Mouse (Mus musculus): ENCODE data around the gene Spire2.

The Spire2 gene

GRCm38 (mm10) chr8:123333091-123333587, 626 bp downstream of the Spire2 start:
- no peak for DNase-seq (ENCODE audit: extremely low spot score, low read depth, low spot score)

- no peak for DNase-seq (ENCODE audit: extremely low spot score, low read depth, low spot score)
These were observed 1.4 kb downstream of the Spire2 start for GRCm38 (mm10) chr8:123333864-123334263.

- no peak for DNase-seq (ENCODE audit: extremely low spot score, low read depth, low spot score)
These were observed 2.0 kb downstream of the Spire2 start for GRCm38 (mm10) chr8:123334467-123334866.

GRCm38 (mm10) chr8:123337475-123337874, 5.0 kb downstream of the Spire2 start:
- no peak for DNase-seq (ENCODE audit: extremely low spot score, low read depth, low spot score)

- no peak for DNase-seq (ENCODE audit: extremely low spot score, low read depth, low spot score)
These were observed 7.6 kb downstream of the Spire2 start for GRCm38 (mm10) chr8:123340071-123340470.

- DNase-seq (ENCODE audit: extremely low spot score, low read depth, low spot score), result no peak
These were observed 8.8 kb downstream of the Spire2 start for GRCm38 (mm10) chr8:123341040-123342015.

GRCm38 (mm10) chr8:123342253-123342652, 9.7 kb downstream of the Spire2 start:
- DNase-seq (ENCODE audit: extremely low spot score, low read depth, low spot score), result no peak

- DNase-seq (ENCODE audit: extremely low spot score, low read depth, low spot score), result no peak
These were observed 10.4 kb downstream of the Spire2 start for GRCm38 (mm10) chr8:123342911-123343310.

GRCm38 (mm10) chr8:123343422-123343821, 10.9 kb downstream of the Spire2 start:
- no peak for DNase-seq (ENCODE audit: extremely low spot score, low read depth, low spot score)

GRCm38 (mm10) chr8:123345135-123345534, 12.6 kb downstream of the Spire2 start:
- no peak for DNase-seq (ENCODE audit: extremely low spot score, low read depth, low spot score)

GRCm38 (mm10) chr8:123345856-123346255, 13.3 kb downstream of the Spire2 start:
- no peak for DNase-seq (ENCODE audit: extremely low spot score, low read depth, low spot score)

- no peak for DNase-seq (ENCODE audit: extremely low spot score, low read depth, low spot score)
These were observed 14.8 kb downstream of the Spire2 start for GRCm38 (mm10) chr8:123347293-123347692.

GRCm38 (mm10) chr8:123348237-123348843, 15.8 kb downstream of the Spire2 start:
- DNase-seq (ENCODE audit: extremely low spot score, low read depth, low spot score), result no peak

- no peak for DNase-seq (ENCODE audit: extremely low spot score, low read depth, low spot score)
These were observed 16.6 kb downstream of the Spire2 start for GRCm38 (mm10) chr8:123349073-123349472.

- no peak for DNase-seq (ENCODE audit: extremely low spot score, low read depth, low spot score)
These were observed 19.6 kb downstream of the Spire2 start for GRCm38 (mm10) chr8:123352118-123352517.

GRCm38 (mm10) chr8:123352786-123353185, 20.3 kb downstream of the Spire2 start:
- no peak for DNase-seq (ENCODE audit: extremely low spot score, low read depth, low spot score)

GRCm38 (mm10) chr8:123353216-123353615, 20.7 kb downstream of the Spire2 start:
- DNase-seq (ENCODE audit: extremely low spot score, low read depth, low spot score), result no peak

GRCm38 (mm10) chr8:123361082-123361739, 28.7 kb downstream of the Spire2 start:
- peak; percentile 57 for DNase-seq (ENCODE audit: extremely low spot score, low read depth, low spot score)

- peak; percentile 76 for DNase-seq (ENCODE audit: extremely low spot score, low read depth, low spot score)
These were observed 41.1 kb downstream of the Spire2 start, which contains the start of gene Tcf25 for GRCm38 (mm10) chr8:123373403-123374238. TSS of gene Tcf25 (plus strand) at chr8:123373753.

- DNase-seq (ENCODE audit: extremely low spot score, low read depth, low spot score), result peak; percentile 67
These were observed 41.7 kb downstream of the Spire2 start for GRCm38 (mm10) chr8:123374239-123374578.

Data from hindlimb bud, embryonic 11.5 days (tissue).